Mouse (Mus musculus) monocyte, adult 5-6 weeks (primary cell): Measurements from ENCODE around the gene Dpy19l1. TPM values are rescaled to one million over a fixed set of nuclear protein-coding genes. Genes with fewer than 3 reads are reported as not detected.

ENCODE experiments used
- ATAC-seq: fragments of 153-309, 156-312 bp; replicated peaks from 2 replicates; pipeline ENCODE4 v1.8.0; 2017; ENCODE audit warnings: mild to moderate bottlenecking; ENCODE audit not compliant: low TSS enrichment, insufficient number of reproducible peaks, severe bottlenecking, poor library complexity, low FRiP score
- total RNA-seq: library from RNA; stranded (forward); fragments of 200-1000, 200-491, 200-594 nt; gene quantifications from 3 replicates; pipeline ENCODE4 v1.2.3, GENCODE M21; 2017

The Dpy19l1 gene
- 31.9 to 51.1 TPM (median 41.8 TPM) in 3 replicates for total RNA-seq

- ATAC-seq, result peak; percentile 59
Observed at GRCm38 (mm10) chr9:24503067-24503857, at the start of gene Dpy19l1. Gene Dpy19l1, minus strand, starts transcription at chr9:24503140.

- ATAC-seq, result no peak
Observed at GRCm38 (mm10) chr9:24538159-24538558, 35.2 kb upstream of the Dpy19l1 start.

GRCm38 (mm10) chr9:24516575-24517139 is 13.7 kb upstream of the Dpy19l1 start:
- peak; percentile 59 for ATAC-seq

GRCm38 (mm10) chr9:24514078-24514469 is 11.1 kb upstream of the Dpy19l1 start:
- no peak for ATAC-seq

GRCm38 (mm10) chr9:24513290-24514077 is 10.5 kb upstream of the Dpy19l1 start:
- ATAC-seq, result no peak

GRCm38 (mm10) chr9:24512121-24512539 is 9.2 kb upstream of the Dpy19l1 start:
- peak; percentile 36 for ATAC-seq

GRCm38 (mm10) chr9:24511371-24512120 is 8.6 kb upstream of the Dpy19l1 start:
- ATAC-seq, result peak; percentile 20; the same call in 1 of the 2 replicates

GRCm38 (mm10) chr9:24508880-24509279 is 5.9 kb upstream of the Dpy19l1 start:
- no peak for ATAC-seq

GRCm38 (mm10) chr9:24506510-24506909 is 3.6 kb upstream of the Dpy19l1 start:
- no peak for ATAC-seq

- ATAC-seq, result peak; percentile 52; the same call in 1 of the 2 replicates
Observed at GRCm38 (mm10) chr9:24505017-24505763, 2.2 kb upstream of the Dpy19l1 start.

GRCm38 (mm10) chr9:24504381-24504780 is 1.4 kb upstream of the Dpy19l1 start:
- no peak for ATAC-seq

- ATAC-seq, result no peak
Observed at GRCm38 (mm10) chr9:24503858-24504219, 899 bp upstream of the Dpy19l1 start.

- no peak for ATAC-seq
Observed at GRCm38 (mm10) chr9:24502571-24503004, 352 bp downstream of the Dpy19l1 start.

- no peak for ATAC-seq
Observed at GRCm38 (mm10) chr9:24501618-24502017, 1.3 kb downstream of the Dpy19l1 start.

GRCm38 (mm10) chr9:24496226-24496625 is 6.7 kb downstream of the Dpy19l1 start:
- no peak for ATAC-seq

- ATAC-seq, result no peak
Observed at GRCm38 (mm10) chr9:24490516-24490915, 12.4 kb downstream of the Dpy19l1 start.

- ATAC-seq, result no peak
Observed at GRCm38 (mm10) chr9:24488425-24489104, 14.4 kb downstream of the Dpy19l1 start.

GRCm38 (mm10) chr9:24482375-24482774 is 20.6 kb downstream of the Dpy19l1 start:
- no peak for ATAC-seq
